Mouse (Mus musculus): ENCODE measurements around the gene Dcaf17. TPM values are rescaled to one million over a fixed set of nuclear protein-coding genes. Genes with fewer than 3 reads are reported as not detected.

Gene Dcaf17
- total RNA-seq, 2 experiments from 2014 or later = 13.9 to 16.5 TPM

DNA sequence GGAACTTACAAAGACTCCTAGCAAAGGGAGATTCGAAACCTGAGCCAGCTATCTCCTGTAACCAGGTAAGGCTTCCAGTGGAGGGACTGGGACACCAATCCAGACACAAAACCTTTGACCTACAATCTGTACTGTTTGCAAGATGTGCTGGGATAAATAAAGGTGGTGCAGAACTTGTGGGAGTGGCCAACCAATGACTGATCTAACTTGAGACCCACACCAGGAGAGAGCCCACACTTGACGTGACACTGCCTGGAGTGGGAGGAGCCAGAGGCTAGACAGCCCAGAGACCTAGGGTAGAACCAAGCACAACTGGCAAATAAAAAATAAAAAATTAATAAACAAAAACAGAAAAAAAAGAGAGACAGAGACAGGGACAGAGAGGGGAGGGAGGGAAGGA lies 24.5 kb upstream of the Dcaf17 start:
- TF ChIP-seq CTCF (IDR thresholded peaks at IDR 0.05) = no peak
- intact Hi-C loops (cut with DNase I) = no loop called here
- no peak overlapping the region for H3K4me3 ChIP-seq
- no peak overlapping the region for H3K27ac ChIP-seq
- no peak for DNase-seq (ENCODE audit: extremely low spot score in 1 of 2, low spot score in 2 of 2)

DNA sequence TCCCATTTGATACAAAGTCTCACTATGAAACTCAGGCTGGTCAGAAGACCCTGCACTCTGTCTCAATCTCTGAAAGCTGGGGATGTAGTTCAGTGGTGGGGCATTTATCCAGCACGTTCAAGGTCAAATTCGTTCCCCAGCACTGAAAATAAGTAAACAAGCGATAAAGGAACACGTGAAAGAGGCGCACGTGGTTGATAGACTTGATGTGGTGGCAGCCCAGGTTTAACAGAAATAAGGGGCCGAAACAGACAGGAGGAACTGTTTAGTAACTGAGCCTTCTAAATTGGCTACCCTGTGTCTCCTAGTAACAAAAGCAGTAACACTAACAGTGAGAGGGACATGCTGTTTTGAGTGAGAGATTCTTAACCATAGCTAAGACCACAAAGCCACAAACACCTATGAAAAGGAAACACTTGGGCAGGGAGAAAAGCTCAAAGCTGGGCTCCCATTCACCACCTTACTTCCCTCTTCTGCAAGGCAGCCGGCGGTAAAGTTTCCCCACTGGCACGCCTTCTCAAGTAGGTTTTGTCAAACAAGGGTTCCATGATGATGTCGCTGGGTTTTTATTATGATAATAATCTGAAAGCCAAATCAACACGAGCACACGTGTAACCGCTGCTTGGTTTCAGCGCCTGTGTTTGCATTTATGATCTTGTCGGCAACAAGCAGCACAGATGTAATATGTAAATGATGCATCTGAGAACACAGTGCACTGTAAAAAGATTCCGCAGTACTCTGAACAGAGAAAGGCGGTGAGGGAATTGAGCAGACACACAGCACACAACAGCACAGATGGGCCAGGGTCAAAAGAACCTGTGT lies 22.9 kb upstream of the Dcaf17 start:
- no peak for DNase-seq (ENCODE audit: extremely low spot score in 1 of 2, low spot score in 2 of 2)
- H3K27ac ChIP-seq = no peak overlapping the region
- intact Hi-C loops (cut with DNase I) = no loop called here

DNA sequence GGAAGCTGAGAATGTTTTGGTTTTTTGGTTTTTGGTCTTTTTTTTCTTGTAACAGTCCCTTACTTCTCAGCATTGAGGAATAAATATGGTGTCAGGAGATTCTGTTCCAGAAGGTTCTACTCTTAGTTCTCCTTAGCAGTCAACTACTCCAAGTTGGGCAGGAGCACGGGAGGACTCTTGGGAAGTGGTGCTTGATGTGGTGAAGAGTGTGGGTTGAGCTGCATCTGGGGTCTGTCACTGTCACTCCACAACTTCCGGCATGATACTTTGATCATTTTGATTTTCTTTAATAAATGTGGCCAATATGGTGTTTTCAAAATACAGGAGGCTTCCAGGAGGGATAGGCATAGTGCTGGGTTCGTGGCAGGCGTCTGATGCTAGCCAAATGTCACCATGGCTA lies 22.1 kb upstream of the Dcaf17 start:
- no peak overlapping the region for H3K27ac ChIP-seq
- intact Hi-C loops (cut with DNase I) = no loop called here
- no peak for DNase-seq (ENCODE audit: extremely low spot score in 1 of 2, low spot score in 2 of 2)
- no peak overlapping the region for H3K4me3 ChIP-seq
- no peak for TF ChIP-seq CTCF (IDR thresholded peaks at IDR 0.05)

More for the DNA sequence above, 22.9 kb upstream of the Dcaf17 start:
- TF ChIP-seq CTCF (IDR thresholded peaks at IDR 0.05) = no peak
- H3K4me3 ChIP-seq = no peak overlapping the region

DNA sequence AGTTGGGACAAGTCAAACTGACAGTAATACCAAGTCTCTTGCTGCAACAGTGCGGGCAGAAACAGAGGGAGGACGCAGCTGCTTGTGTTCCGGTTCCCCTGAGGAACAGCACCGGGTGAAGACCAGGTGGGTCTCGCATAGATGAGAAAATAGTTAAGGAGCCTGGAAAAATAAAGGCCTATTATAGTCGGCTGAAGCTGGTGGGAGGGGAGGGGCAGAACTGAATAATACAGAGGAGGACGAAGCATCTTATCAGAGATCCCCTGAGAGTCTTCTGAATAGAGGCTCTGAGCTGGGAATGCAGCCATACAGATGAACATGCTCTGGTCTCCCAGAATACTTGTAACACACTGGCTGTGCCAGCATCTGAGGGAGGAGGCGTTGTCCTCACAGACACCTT lies 21.1 kb upstream of the Dcaf17 start:
- DNase-seq (ENCODE audit: extremely low spot score in 1 of 2, low spot score in 2 of 2) = no peak
- TF ChIP-seq CTCF (IDR thresholded peaks at IDR 0.05) = no peak
- intact Hi-C loops (cut with DNase I) = no loop called here
- H3K4me3 ChIP-seq = no peak overlapping the region
- H3K27ac ChIP-seq = no peak overlapping the region

- DNase-seq (ENCODE audit: extremely low spot score in 1 of 2, low spot score in 2 of 2) = no peak
- no peak overlapping the region for H3K27ac ChIP-seq
- intact Hi-C loops (cut with DNase I) = loop anchor here (5.0 kb wide), 1 partner anchor 120 kb away; no protein-coding TSS in a partner anchor
- no peak overlapping the region for H3K4me3 ChIP-seq
- no peak for TF ChIP-seq CTCF (IDR thresholded peaks at IDR 0.05)
Measured at GRCm38 (mm10) chr2:71037447-71037846, 17.7 kb upstream of the Dcaf17 start.

DNA sequence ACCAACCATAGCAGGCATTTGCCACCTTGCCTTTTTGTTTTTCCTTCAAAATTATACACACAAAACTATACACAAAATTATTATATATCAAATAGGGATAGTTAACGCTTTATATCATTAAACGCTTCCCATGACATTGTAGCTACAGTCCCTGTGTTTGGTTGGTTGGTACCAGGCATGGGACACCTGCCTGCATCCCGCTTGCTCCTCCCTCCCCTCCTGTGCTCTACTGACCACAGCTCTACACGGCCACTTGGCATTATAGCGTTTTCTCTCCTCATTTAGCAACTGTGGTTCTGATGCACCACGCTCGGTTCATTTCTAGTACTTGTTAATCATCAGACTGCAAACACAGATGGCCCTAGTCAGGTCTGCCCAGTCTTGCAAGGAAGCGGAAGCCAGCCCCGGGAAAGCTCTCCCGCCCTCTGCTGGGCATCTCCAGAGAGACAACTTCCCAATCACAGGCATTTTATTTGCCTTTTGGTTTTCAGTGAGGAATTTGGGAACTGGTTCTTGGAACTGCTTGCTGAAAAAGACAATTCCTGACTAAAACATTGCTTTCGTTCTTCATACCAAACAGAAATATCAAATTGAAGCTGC lies 15.5 kb upstream of the Dcaf17 start:
- Histone ChIP-seq H3K27ac (no peak overlapping the region), H3K4me3 (no peak overlapping the region)
- DNase-seq (ENCODE audit: extremely low spot score in 1 of 2, low spot score in 2 of 2) = peak; percentile 81 to 87
- intact Hi-C loops (cut with DNase I) = loop anchor here (1.0 to 5.0 kb wide), 4 partner anchors 122 to 335 kb away; partner anchors contain the start of gene Tlk1
- TF ChIP-seq CTCF (IDR thresholded peaks at IDR 0.05) = peak; percentile 91

GRCm38 (mm10) chr2:71046151-71046550 lies 9.0 kb upstream of the Dcaf17 start:
- no peak overlapping the region for H3K27ac ChIP-seq
- no peak overlapping the region for H3K4me3 ChIP-seq
- TF ChIP-seq CTCF (IDR thresholded peaks at IDR 0.05) = no peak
- intact Hi-C loops (cut with DNase I) = no loop called here
- no peak for DNase-seq (ENCODE audit: extremely low spot score in 1 of 2, low spot score in 2 of 2)

DNA sequence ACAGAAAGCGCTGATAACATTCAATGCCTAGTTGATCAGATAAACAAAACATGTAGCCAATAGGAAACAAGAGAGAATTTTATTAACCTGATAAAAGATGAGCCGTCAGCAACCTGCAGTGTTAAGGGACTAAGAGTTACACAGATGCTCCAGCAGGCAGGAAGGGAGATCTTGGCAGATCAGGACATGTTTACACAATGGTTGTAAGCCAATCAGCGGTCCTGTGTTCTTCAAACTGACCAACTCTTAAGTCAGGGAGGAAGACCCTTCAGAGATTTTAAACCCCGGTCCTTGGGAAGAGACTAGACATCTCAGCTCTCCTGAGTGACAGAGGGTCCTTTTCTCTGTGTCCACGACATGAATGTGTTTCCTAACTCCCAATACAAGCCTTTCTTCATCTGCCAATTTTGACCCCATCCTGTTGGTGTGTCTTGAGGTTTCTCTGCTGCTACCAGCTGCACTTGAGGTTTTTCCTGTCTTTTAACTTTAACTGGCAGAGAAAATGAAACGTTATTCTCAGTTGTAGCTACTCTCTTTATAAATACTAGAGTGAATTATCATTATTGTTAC lies 8.3 kb upstream of the Dcaf17 start:
- no peak for DNase-seq (ENCODE audit: extremely low spot score in 1 of 2, low spot score in 2 of 2)
- intact Hi-C loops (cut with DNase I) = no loop called here
- TF ChIP-seq CTCF (IDR thresholded peaks at IDR 0.05) = no peak
- Histone ChIP-seq H3K4me3 (no peak overlapping the region), H3K27ac (no peak overlapping the region)

- intact Hi-C loops (cut with DNase I) = no loop called here
- Histone ChIP-seq H3K4me3 (no peak overlapping the region), H3K27ac (no peak overlapping the region)
- no peak for DNase-seq (ENCODE audit: extremely low spot score in 1 of 2, low spot score in 2 of 2)
- TF ChIP-seq CTCF (IDR thresholded peaks at IDR 0.05) = no peak
Measured at GRCm38 (mm10) chr2:71048896-71049295, 6.2 kb upstream of the Dcaf17 start.

DNA sequence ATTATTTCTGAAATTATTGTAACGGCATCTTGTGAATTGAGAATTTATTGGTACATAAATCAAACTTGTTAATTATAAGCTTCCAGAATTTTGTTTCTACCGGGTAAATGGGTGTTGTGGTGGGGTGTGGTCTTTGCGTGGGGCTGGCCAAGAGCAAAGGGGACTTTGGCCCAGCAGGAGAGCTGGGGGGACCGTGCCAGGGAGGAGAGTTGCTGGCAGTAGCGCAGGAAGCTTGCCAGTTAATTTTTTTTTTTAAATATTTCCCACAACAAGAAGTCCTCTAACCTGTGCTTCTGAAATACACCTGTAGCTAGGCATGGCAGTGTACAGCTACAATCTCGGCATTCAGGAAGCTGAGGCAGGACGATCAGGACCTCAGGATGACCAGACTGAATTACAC lies 4.6 kb upstream of the Dcaf17 start:
- no peak for TF ChIP-seq CTCF (IDR thresholded peaks at IDR 0.05)
- DNase-seq (ENCODE audit: extremely low spot score in 1 of 2, low spot score in 2 of 2) = no peak
- intact Hi-C loops (cut with DNase I) = no loop called here
- no peak overlapping the region for H3K27ac ChIP-seq
- no peak overlapping the region for H3K4me3 ChIP-seq

DNA sequence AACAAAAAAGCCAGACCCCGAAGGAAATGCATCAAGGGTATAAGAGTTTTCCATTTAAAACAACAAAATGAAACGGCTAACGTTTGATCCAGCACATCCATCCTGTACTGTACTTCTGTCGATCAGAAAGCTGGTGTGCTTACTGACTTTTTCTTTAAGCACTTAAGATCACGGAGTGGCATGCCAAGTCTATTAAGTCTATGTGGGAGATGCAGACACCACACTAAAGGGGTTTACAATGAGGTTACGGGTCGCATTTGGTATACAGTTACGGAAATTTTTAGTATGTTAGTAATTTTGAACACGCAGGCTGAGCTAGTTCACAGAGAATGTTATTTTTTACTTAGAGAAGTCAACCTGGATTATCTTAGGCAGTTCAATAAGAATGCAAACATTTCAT lies 412 bp upstream of the Dcaf17 start:
- peak overlapping the region; percentile 87 for H3K27ac ChIP-seq

DNA sequence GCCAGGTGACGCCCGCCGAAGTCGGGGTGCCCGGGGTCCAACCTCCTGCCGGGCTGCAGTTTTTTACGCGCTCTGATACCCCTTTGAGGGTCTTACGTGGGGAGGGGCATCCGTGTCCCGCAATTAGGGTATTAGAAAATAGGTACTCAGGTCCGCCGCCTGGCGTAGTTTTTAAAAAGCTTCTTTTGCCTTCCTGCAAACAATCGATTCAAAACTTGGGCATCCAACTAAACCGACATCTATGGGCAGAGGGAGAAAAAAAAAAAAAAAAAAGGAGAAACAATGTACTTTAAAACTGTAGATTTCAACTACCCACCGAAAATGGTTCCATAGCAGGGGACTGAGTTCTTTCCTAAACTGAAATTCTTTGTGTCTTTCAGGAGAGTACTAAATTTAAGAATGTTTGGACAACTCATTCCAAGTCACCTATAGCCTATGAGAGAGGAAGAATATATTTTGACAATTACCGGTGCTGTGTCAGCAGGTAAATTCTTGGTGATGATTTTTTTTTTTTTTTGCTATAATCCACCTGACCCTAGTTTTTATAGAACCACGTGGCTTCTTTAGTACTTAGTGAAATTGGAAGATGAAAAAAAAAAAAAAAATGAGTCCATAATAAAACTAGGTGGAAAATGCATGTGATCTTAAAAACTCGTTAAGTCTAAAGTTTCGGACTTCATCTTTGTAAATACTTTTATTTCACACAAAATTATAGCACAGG lies 1.1 kb downstream of the Dcaf17 start:
- peak; percentile 31 for TF ChIP-seq CTCF (IDR thresholded peaks at IDR 0.05)
- DNase-seq (ENCODE audit: extremely low spot score in 1 of 2, low spot score in 2 of 2) = no peak
- peak overlapping the region; percentile 95 for H3K27ac ChIP-seq
- peak overlapping the region; percentile 95 for H3K4me3 ChIP-seq
- intact Hi-C loops (cut with DNase I) = no loop called here

More for the DNA sequence above, 412 bp upstream of the Dcaf17 start:
- DNase-seq (ENCODE audit: extremely low spot score in 1 of 2, low spot score in 2 of 2) = no peak
- peak overlapping the region; percentile 95 for H3K4me3 ChIP-seq
- no peak for TF ChIP-seq CTCF (IDR thresholded peaks at IDR 0.05)
- intact Hi-C loops (cut with DNase I) = no loop called here

Data from left cerebral cortex, adult 2 months (tissue).